Mouse (Mus musculus) neural tube, embryonic 15.5 days (tissue): ENCODE data around the gene Fbxo9. TPM values are rescaled to one million over a fixed set of nuclear protein-coding genes. Genes with fewer than 3 reads are reported as not detected.

ENCODE experiments used
- ATAC-seq: fragments of 200-750 bp; cut with Nextera tagmentation; 2 replicates; pipeline ENCODE4 v1.8.0; 2017; ENCODE audit warnings: mild to moderate bottlenecking, moderate TSS enrichment, moderate library complexity; ENCODE audit not compliant: low FRiP score
- H3K27ac ChIP-seq: fragments of 300-500 bp; sonication (generic); replicated peaks from 2 replicates; pipeline ENCODE4 v1.5.1; 2015; ENCODE audit warnings: mild to moderate bottlenecking, inconsistent platforms
- H3K27me3 ChIP-seq: fragments of 300-500 bp; sonication (generic); replicated peaks from 2 replicates; pipeline ENCODE4 v1.6.1; 2015; ENCODE audit warnings: inconsistent platforms
- H3K36me3 ChIP-seq: fragments of 300-500 bp; sonication (generic); 2 replicates; pipeline ENCODE4 v1.6.1; 2015; ENCODE audit warnings: inconsistent platforms
- H3K4me1 ChIP-seq: fragments of 300-500 bp; sonication (generic); 2 replicates; pipeline ENCODE4 v1.6.1; 2015; ENCODE audit warnings: inconsistent platforms
- H3K4me2 ChIP-seq: fragments of 300-500 bp; sonication (generic); 2 replicates; pipeline ENCODE4 v1.6.1; 2015; ENCODE audit warnings: inconsistent platforms, mild to moderate bottlenecking, moderate library complexity
- H3K4me3 ChIP-seq: fragments of 300-500 bp; sonication (generic); replicated peaks from 2 replicates; pipeline ENCODE4 v1.5.1; 2015; ENCODE audit warnings: mild to moderate bottlenecking, inconsistent platforms
- H3K9ac ChIP-seq: fragments of 300-500 bp; sonication (generic); replicated peaks from 2 replicates; pipeline ENCODE4 v1.6.1; 2015; ENCODE audit warnings: mild to moderate bottlenecking, inconsistent platforms
- H3K9me3 ChIP-seq: fragments of 300-500 bp; sonication (generic); replicated peaks from 2 replicates; pipeline ENCODE4 v1.6.1; 2016; ENCODE audit warnings: inconsistent platforms
- WGBS: fragments of 180-500 bp; shearing (Covaris S2); methylation state at CpG from one replicate; pipeline ENCODE4 v1.1.7; 2015; ENCODE audit warnings: mixed read lengths; 5-methylcytosine and 5-hydroxymethylcytosine counted together
- polyA plus RNA-seq: library from polyadenylated mRNA; unstranded; fragments of >200 nt; fragmentation: Nextera tagmentation; extraction: Ambion mirVana; gene quantifications from 2 replicates; pipeline ENCODE4 v1.2.1, GENCODE M21; 2015

Gene Fbxo9
- polyA plus RNA-seq, 1 experiment from 2014 or later = 90.9 TPM

- H3K4me1 ChIP-seq = no peaks in the 10 kb centered on the region
- H3K27ac ChIP-seq = no peak overlapping the region
- WGBS = 83% methylated on average over 10 of the region's 10 CpGs
- ATAC-seq = no peak
- no peaks in the 10 kb centered on the region for H3K27me3 ChIP-seq
- no peak overlapping the region for H3K4me2 ChIP-seq
- H3K36me3 ChIP-seq = no peaks in the 10 kb centered on the region
- no peak overlapping the region for H3K9ac ChIP-seq
- no peaks in the 10 kb centered on the region for H3K9me3 ChIP-seq
- H3K4me3 ChIP-seq = no peak overlapping the region
These were observed 44.7 kb downstream of the Fbxo9 start for GRCm38 (mm10) chr9:78064121-78064520.

GRCm38 (mm10) chr9:78062392-78062791, 46.5 kb downstream of the Fbxo9 start:
- no peak overlapping the region for H3K27ac ChIP-seq
- no peak for ATAC-seq
- H3K4me1 ChIP-seq = no peaks in the 10 kb centered on the region
- H3K9ac ChIP-seq = no peak overlapping the region
- no peaks in the 10 kb centered on the region for H3K27me3 ChIP-seq
- 82% methylated on average over 9 of the region's 9 CpGs for WGBS
- no peaks in the 10 kb centered on the region for H3K36me3 ChIP-seq
- H3K9me3 ChIP-seq = no peaks in the 10 kb centered on the region
- H3K4me3 ChIP-seq = no peak overlapping the region
- H3K4me2 ChIP-seq = no peak overlapping the region

- Histone ChIP-seq H3K27me3 (no peaks in the 10 kb centered on the region), H3K4me3 (no peak overlapping the region), H3K27ac (no peak overlapping the region), H3K9ac (no peak overlapping the region), H3K4me1 (no peaks in the 10 kb centered on the region), H3K4me2 (no peak overlapping the region), H3K9me3 (no peaks in the 10 kb centered on the region), H3K36me3 (no peaks in the 10 kb centered on the region)
- 91% methylated on average over 16 of the region's 16 CpGs for WGBS
- no peak for ATAC-seq
These were observed 49.2 kb downstream of the Fbxo9 start for GRCm38 (mm10) chr9:78059525-78060120.

- Histone ChIP-seq H3K4me1 (no peaks in the 10 kb centered on the region), H3K27me3 (no peaks in the 10 kb centered on the region), H3K9me3 (no peaks in the 10 kb centered on the region), H3K27ac (no peak overlapping the region), H3K4me2 (no peak overlapping the region), H3K9ac (no peak overlapping the region), H3K4me3 (no peak overlapping the region), H3K36me3 (no peaks in the 10 kb centered on the region)
- WGBS = 79% methylated on average over 3 of the region's 3 CpGs
- ATAC-seq = no peak
These were observed 54.6 kb downstream of the Fbxo9 start for GRCm38 (mm10) chr9:78054298-78054697.

DNA sequence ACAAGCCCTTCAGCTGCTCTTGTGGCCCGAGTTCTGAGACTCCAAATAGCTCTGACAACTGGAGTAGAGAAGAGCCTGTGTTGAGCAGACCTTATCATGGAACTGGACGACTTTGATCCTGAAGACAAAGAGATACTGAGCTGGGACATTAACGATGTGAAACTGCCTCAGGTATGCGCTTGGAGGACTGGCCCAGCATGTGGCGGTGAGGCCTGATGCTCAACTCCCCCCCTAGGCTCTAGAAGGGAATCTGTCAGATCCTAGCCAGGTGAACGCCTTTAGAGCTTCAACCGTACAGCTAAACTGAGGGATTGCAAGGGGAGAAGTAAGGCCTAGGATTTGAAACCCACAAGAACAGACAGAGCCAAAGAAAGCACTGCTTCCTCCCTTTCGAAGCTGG, 55.0 kb downstream of the Fbxo9 start:
- no peak overlapping the region for H3K27ac ChIP-seq
- ATAC-seq = no peak
- H3K27me3 ChIP-seq = no peaks in the 10 kb centered on the region
- no peak overlapping the region for H3K4me2 ChIP-seq
- H3K9me3 ChIP-seq = no peaks in the 10 kb centered on the region
- no peak overlapping the region for H3K4me3 ChIP-seq
- no peaks in the 10 kb centered on the region for H3K4me1 ChIP-seq
- 78% methylated on average over 8 of the region's 8 CpGs for WGBS
- no peaks in the 10 kb centered on the region for H3K36me3 ChIP-seq
- no peak overlapping the region for H3K9ac ChIP-seq

DNA sequence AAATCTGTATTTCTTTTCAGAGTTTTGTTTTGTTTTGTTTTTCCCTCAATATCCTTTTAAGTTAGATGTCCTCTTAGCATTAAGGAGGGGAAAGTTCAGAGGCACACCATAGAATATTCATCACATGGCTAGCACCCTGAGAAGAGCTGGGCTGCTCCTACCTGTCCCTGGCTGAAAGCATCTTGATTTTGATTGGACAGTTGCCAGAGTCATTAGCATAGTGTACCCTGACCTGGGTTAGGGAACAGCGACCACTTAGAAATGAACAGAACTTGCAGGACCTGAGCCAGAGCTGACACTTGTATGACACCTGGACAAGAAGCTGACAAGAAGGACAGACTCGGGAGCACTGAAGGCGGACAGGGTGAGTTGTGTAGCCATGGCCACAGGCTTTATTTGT, 57.2 kb downstream of the Fbxo9 start, which contains the start of gene Gcm1:
Gene Gcm1 (plus strand): TSS at position 248 of the 400 bp plus-strand sequence.
- ATAC-seq = no peak
- Histone ChIP-seq H3K4me3 (no peak within 1 kb of the TSS), H3K27me3 (no peaks in the 10 kb centered on the region), H3K4me1 (no peaks in the 10 kb centered on the region), H3K36me3 (no peaks in the 10 kb centered on the region), H3K27ac (no peak within 1 kb of the TSS), H3K9me3 (no peaks in the 10 kb centered on the region), H3K4me2 (no peak within 1 kb of the TSS), H3K9ac (no peak within 1 kb of the TSS)
- WGBS = 59% methylated on average over 3 of the region's 3 CpGs

DNA sequence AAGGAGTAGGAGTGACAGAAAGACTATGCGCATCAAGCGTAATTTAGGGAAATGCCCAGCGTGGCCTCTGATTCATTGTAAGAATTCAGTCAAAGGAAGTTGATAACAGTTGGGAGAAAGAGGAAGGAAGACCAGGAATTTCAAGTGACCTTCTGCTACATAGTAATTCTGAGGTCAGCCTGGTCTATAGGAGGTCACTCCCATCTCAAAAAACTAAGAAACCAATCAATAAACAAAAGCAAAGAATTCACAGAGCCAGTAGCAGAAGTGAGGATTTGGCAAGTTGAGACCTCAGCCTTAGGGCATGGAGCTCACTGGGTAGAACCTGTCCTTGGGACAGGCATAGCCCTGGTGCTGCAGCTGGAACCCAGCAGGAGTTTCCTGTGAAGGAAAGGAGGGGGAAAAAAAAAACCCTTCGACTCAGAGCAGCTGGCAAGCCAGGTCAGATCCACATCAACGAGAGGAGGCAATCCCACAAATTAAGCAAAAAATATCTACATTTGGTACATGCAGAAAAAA, 58.4 kb downstream of the Fbxo9 start:
- no peak overlapping the region for H3K4me2 ChIP-seq
- H3K9ac ChIP-seq = no peak overlapping the region
- no peaks in the 10 kb centered on the region for H3K4me1 ChIP-seq
- H3K4me3 ChIP-seq = no peak overlapping the region
- 56% methylated on average over 5 of the region's 5 CpGs for WGBS
- no peak overlapping the region for H3K27ac ChIP-seq
- no peaks in the 10 kb centered on the region for H3K36me3 ChIP-seq
- no peak for ATAC-seq
- H3K27me3 ChIP-seq = no peaks in the 10 kb centered on the region
- H3K9me3 ChIP-seq = no peaks in the 10 kb centered on the region

DNA sequence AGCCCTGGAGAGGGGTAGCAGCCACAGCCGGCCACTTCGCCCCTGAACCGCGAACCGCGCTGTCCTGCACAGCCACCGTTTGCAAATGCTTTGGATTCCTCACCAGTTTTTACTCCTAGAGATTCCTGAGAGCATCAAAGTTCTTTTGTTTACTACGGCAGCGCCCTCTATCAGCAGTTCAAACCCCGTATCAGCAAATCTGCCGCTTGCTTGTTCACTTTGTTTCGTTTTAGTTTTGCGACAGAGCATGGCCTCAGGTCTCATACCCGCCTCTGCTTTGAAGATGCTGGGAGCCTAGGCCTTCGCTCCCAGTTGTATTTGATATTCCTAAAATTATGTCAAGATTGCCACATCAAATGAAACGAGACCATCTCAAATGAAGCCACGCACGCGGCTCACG, 62.1 kb downstream of the Fbxo9 start:
- Histone ChIP-seq H3K9ac (no peak overlapping the region), H3K36me3 (no peaks in the 10 kb centered on the region), H3K9me3 (no peaks in the 10 kb centered on the region), H3K4me1 (no peaks in the 10 kb centered on the region), H3K4me3 (no peak overlapping the region), H3K27me3 (no peaks in the 10 kb centered on the region), H3K27ac (no peak overlapping the region), H3K4me2 (no peak overlapping the region)
- ATAC-seq = no peak
- WGBS = 63% methylated on average over 20 of the region's 20 CpGs

- Histone ChIP-seq H3K36me3 (no peaks in the 10 kb centered on the region), H3K4me2 (no peak overlapping the region), H3K4me1 (no peaks in the 10 kb centered on the region), H3K9me3 (no peaks in the 10 kb centered on the region), H3K27ac (no peak overlapping the region), H3K9ac (no peak overlapping the region), H3K4me3 (no peak overlapping the region), H3K27me3 (no peaks in the 10 kb centered on the region)
- ATAC-seq = no peak
- 83% methylated on average over 6 of the region's 6 CpGs for WGBS
These were observed 63.7 kb downstream of the Fbxo9 start for GRCm38 (mm10) chr9:78045171-78045570.

DNA sequence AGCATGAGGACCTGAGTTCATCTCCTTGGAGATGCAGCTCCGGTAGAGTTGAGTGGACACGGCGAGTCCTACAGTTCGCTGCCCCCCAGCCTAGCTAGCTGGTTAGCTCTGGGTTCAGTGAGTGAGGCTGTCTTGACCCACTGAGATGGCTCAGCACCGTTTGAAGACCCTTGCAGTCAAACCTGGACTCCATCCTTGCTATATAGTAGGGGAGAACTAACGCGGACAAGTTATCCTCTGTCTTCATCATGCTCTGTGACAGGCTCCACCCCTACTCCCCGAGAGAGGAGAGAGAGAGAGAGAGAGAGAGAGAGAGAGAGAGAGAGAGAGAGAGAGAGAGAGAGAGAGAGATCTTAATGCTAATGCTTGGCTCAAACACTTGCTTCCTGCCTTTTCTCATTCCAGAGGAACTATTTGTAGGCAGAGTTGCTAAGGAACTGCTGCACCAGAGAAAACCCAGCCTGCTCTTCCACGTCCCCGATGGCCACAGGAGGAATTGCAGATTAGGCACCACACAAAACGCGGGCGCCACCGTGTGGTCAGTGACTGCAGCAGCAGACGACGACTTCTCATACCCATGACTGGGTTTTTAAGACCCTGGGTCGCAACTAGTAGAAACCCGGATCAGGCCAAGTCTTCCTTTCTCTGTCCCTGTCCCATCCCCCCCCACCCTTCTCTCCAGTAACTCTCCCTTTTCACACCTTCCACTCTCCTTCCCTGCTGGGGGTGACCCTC, 69.9 kb downstream of the Fbxo9 start:
- no peak; the same call in 1 of the 2 replicates for ATAC-seq
- no peak overlapping the region for H3K4me3 ChIP-seq
- WGBS = 38% methylated on average over 18 of the region's 18 CpGs
- H3K4me1 ChIP-seq = no peaks in the 10 kb centered on the region
- no peak overlapping the region for H3K9ac ChIP-seq
- H3K4me2 ChIP-seq = no peak overlapping the region
- H3K27me3 ChIP-seq = no peaks in the 10 kb centered on the region
- no peak overlapping the region for H3K27ac ChIP-seq
- H3K36me3 ChIP-seq = no peaks in the 10 kb centered on the region
- H3K9me3 ChIP-seq = no peaks in the 10 kb centered on the region

DNA sequence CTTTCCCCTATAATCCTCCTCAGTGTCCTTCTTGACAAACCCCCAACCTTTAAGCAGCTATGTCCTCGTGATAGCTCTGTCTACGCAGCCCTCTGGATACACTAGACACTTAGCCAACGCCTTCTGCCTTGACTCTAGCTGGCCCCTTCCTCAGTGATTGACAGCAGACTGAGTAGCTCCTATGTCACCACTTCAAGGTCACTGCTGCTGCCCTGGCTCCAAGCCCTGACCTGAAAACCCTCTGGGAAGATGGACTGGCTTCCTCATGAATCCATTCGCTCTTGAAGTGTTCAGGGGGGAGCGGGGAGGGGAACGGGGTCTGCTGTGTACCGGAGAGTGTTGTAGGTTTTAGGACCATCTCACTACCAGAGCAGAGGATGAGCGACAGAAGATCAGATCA, 73.0 kb downstream of the Fbxo9 start:
- no peak overlapping the region for H3K27ac ChIP-seq

DNA sequence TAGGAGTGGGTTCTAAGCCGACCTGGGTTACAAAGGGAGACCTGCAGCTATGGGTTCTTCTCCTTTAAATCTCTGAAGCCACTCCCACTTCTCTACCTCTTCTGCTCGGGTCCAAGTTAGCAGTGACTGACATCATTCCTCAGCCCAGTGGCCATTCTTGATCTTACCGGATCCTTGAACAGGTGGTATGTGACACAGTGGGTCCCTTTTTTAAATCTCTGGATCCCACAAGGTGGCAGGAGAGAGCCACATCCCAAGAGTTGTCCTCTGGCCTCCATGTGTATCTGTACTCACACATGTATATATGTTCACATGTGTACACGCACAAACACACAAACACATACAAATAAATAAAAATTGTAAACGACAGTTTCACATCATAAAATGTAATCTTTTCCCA, 73.6 kb downstream of the Fbxo9 start:
- WGBS = 81% methylated on average over 5 of the region's 5 CpGs
- Histone ChIP-seq H3K27me3 (no peaks in the 10 kb centered on the region), H3K9ac (no peak overlapping the region), H3K36me3 (no peaks in the 10 kb centered on the region), H3K4me1 (no peaks in the 10 kb centered on the region), H3K4me2 (no peak overlapping the region), H3K27ac (no peak overlapping the region), H3K4me3 (no peak overlapping the region), H3K9me3 (no peaks in the 10 kb centered on the region)
- no peak for ATAC-seq

More for the DNA sequence above, 73.0 kb downstream of the Fbxo9 start:
- Histone ChIP-seq H3K4me3 (no peak overlapping the region), H3K4me2 (no peak overlapping the region), H3K27me3 (no peaks in the 10 kb centered on the region), H3K36me3 (no peaks in the 10 kb centered on the region), H3K9ac (no peak overlapping the region), H3K9me3 (no peaks in the 10 kb centered on the region), H3K4me1 (no peaks in the 10 kb centered on the region)
- no peak for ATAC-seq
- 92% methylated on average over 8 of the region's 8 CpGs for WGBS
